Mouse (Mus musculus) CD4-positive helper T cell, adult 2 months (primary cell): ENCODE measurements around the gene Gcnt3.

Source experiments
- DNase-seq: peaks from one replicate; pipeline ENCODE4 v3.0.0-alpha.2; 2012; ENCODE audit warnings: low read depth, missing footprints, low spot score

Gcnt3 gene

GRCm38 (mm10) chr9:70007506-70008248, 30.2 kb downstream of the Gcnt3 start:
- no peak for DNase-seq

DNA sequence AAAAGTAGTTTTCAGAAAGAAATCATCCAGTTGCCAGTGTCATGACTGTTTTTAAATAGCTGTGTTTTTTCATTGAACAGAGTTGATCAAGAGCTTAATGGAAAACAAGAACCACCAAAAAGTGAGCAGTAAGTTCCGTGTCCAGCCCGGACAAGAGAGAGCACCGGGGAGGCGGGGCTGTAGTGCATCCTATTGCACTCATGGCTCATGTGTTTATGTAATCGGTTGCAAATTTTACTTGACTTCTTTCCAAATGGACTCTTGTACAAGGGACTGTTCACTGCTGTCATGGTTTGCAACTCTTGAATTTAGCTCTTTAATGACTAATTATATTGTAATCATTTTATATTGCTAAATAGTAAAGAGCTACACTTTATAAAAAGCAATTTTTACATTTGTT, 30.9 kb downstream of the Gcnt3 start:
- no peak for DNase-seq

GRCm38 (mm10) chr9:70003516-70003915, 34.4 kb downstream of the Gcnt3 start:
- no peak for DNase-seq

DNA sequence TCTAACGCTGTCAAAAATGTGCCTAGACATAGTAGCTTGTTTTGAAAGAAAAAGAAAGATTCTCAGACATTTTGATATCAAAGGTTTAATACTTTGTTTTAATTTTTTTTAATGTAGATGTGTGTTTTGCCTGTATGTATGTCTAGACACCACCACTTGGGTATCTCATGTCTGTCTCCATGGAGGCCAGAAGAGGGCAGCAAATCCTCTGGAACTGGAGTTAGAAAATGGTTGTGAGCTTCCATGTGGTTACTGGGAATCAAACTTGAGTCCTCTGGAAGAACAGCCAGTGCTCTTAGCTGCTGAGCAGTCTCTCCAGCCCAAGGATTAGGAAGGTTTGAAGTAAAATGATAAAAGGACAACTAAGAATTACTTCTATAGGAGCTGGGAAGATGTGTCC, 38.6 kb downstream of the Gcnt3 start:
- DNase-seq = no peak

- DNase-seq = no peak
Measured at GRCm38 (mm10) chr9:69994547-69994946, 43.3 kb downstream of the Gcnt3 start.

DNA sequence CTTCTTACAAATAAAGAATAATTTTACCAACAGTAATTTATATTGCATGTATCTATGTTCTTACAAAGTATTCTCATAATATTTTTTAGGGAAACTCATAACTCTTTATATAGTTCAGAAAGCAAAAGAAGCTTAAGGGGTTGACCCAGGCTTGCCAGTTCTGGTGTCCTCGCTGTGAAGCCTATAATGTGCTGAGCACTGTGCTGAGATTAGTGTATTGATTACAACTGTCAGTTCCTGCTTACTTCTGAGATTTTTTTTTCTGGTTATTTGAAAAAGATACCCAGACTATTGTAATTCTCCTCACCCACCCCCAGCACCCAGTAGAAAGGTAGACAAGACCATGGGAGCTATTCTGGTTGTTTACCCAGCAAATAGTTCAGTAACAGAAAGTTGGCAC, 44.4 kb downstream of the Gcnt3 start:
- DNase-seq = no peak

DNA sequence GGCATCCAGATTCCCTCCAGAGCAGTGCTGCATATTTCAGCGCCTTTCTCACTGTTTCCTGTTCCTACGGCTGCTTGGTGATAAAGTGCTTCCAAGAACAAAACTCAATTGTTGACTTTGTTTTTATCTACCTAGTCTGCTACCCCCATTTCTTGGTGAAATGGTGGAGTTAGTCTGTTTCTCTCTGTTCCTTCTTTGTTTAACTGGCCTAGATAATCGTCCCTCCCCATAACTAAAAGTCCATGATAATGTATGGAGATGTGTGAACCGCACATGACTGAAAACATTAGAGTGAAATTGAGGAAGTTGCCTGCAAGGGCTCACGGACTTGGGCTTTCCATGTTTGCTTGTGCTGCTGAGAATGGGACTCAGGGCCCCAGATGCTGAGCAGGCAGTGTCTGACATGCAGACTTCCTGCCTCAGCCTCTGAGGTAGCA, 45.0 kb downstream of the Gcnt3 start:
- no peak for DNase-seq

DNA sequence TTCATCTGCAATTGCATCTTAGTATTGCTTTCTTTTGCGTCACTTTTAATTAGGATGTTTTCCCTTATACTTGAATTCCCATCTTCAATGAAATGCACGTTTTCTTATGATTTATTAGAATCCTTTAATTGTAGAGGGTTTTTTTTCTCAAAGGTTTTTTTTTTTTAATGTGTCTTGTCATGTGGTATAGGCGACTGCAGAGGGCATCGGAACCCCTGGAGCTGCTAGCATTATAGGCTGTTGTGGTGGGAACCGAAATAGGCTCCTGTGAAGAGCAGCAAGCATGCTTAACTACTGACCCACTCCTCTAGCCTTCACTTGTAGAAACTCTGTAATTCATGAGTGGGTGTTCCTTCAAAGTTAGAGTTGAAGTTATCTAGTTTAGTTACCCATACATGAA, 47.5 kb downstream of the Gcnt3 start:
- peak; percentile 29 for DNase-seq

GRCm38 (mm10) chr9:69989303-69990121, 48.4 kb downstream of the Gcnt3 start, which contains the start of gene Bnip2:
Gene Bnip2, plus strand, starts transcription at chr9:69989466.
- DNase-seq = peak; percentile 85

GRCm38 (mm10) chr9:69988706-69989302, 49.1 kb downstream of the Gcnt3 start:
- DNase-seq = no peak

- DNase-seq = peak; percentile 76
Measured at GRCm38 (mm10) chr9:69987579-69987978, 50.3 kb downstream of the Gcnt3 start.

DNA sequence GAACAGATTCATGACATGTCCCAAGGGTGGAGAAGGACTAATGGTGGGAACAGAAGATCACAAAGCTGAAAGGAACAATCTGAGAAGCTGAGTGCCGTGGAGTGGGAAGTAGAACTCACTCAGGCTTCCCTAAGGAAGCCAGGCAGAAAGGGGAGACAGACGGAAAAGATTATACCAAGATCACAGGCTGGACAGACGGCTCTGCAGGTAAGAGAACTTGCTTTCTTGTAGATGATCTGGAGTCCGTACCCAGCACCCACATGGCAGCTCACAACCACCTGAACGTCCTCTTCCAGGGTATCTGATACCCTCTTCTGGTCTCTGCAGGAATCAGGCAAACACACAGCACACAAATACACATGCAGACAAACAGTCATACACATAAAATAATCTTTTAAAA, 51.3 kb downstream of the Gcnt3 start:
- DNase-seq = no peak

DNA sequence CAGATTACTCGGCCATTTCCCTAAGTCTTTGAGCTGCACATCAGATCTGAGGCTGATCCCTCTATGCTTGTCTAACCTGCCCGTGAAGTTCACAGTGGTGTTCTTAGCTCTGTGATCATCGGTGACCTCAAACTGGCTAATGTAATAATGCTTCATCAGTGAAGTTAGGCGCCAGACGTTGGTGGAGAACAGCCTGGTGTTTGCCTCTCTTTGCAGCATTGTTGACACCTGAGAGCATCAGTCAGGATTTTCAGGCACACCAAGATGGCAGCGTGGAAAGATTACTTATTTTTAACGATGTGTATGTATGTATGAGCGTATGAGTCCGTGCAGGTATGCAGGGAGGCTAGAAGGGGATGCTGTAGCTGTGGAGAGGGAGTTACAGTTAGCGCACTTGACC, 51.8 kb downstream of the Gcnt3 start:
- no peak for DNase-seq

- DNase-seq = no peak
Measured at GRCm38 (mm10) chr9:69985526-69985925, 52.4 kb downstream of the Gcnt3 start.
